Mouse (Mus musculus) E14TG2a.4 (cell line): ENCODE results near the gene Slc7a11.

Experiments
- CTCF ChIP-seq: conservative IDR thresholded peaks from 2 replicates; pipeline ENCODE4 v1.5.1; 2014; ENCODE audit warnings: low read length
- POU5F1 ChIP-seq: IDR thresholded peaks from 2 replicates; pipeline ENCODE4 v1.6.1; 2014; ENCODE audit warnings: low read length, borderline replicate concordance

- TF ChIP-seq CTCF, result no peak
- TF ChIP-seq POU5F1, result no peak
Observed at GRCm38 (mm10) chr3:50387280-50387679, 56.1 kb downstream of the Slc7a11 start.
